Mouse (Mus musculus): Measurements from ENCODE around the gene Aldh3b2.

- no peak for TF ChIP-seq MAFK (IDR thresholded peaks at IDR 0.05; ENCODE audit: insufficient read depth, low read depth, low read length)
- TF ChIP-seq CHD2 (IDR thresholded peaks at IDR 0.05; ENCODE audit: low read depth, low read length): no peak
- no peak for TF ChIP-seq HCFC1 (IDR thresholded peaks at IDR 0.05; ENCODE audit: borderline replicate concordance, insufficient read depth, low read length)
Measured at GRCm38 (mm10) chr19:3926279-3926678, 45.8 kb upstream of the Aldh3b2 start.
